Mouse (Mus musculus) limb, embryonic 13.5 days (tissue): ENCODE results near the gene Gpr137b. TPM values are rescaled to one million over a fixed set of nuclear protein-coding genes. Genes with fewer than 3 reads are reported as not detected.
"Not testable (repeated sequence)": the region's sequence is repeated elsewhere in the genome, so short reads cannot be mapped to it uniquely, and the experiment has no call there.

Experiments
- ATAC-seq: fragments of 200-750 bp; cut with Nextera tagmentation; 2 replicates; pipeline ENCODE4 v1.8.0; 2017; ENCODE audit warnings: low read depth, moderate number of reproducible peaks, moderate TSS enrichment; ENCODE audit not compliant: low FRiP score
- H3K27ac ChIP-seq: fragments of 300-500 bp; sonication (generic); 2 replicates; pipeline ENCODE4 v1.5.1; 2015; ENCODE audit warnings: inconsistent platforms, mild to moderate bottlenecking, moderate library complexity
- H3K27me3 ChIP-seq: fragments of 300-500 bp; sonication (generic); 2 replicates; pipeline ENCODE4 v1.6.1; 2015; ENCODE audit warnings: mild to moderate bottlenecking, inconsistent platforms
- H3K36me3 ChIP-seq: fragments of 300-500 bp; sonication (generic); 2 replicates; pipeline ENCODE4 v1.6.1; 2015; ENCODE audit warnings: inconsistent platforms, mild to moderate bottlenecking, moderate library complexity
- H3K4me1 ChIP-seq: fragments of 300-500 bp; sonication (generic); 2 replicates; pipeline ENCODE4 v1.6.1; 2015; ENCODE audit warnings: inconsistent platforms
- H3K4me2 ChIP-seq: fragments of 300-500 bp; sonication (generic); replicated peaks from 2 replicates; pipeline ENCODE4 v1.6.1; 2015; ENCODE audit warnings: inconsistent platforms, mild to moderate bottlenecking, moderate library complexity
- H3K4me3 ChIP-seq: fragments of 300-500 bp; sonication (generic); 2 replicates; pipeline ENCODE4 v1.5.1; 2015; ENCODE audit warnings: moderate library complexity, mild to moderate bottlenecking, inconsistent platforms
- H3K9ac ChIP-seq: fragments of 300-500 bp; sonication (generic); 2 replicates; pipeline ENCODE4 v1.6.1; 2015; ENCODE audit warnings: mild to moderate bottlenecking, inconsistent platforms
- H3K9me3 ChIP-seq: fragments of 300-500 bp; sonication (generic); 2 replicates; pipeline ENCODE4 v1.6.1; 2016; ENCODE audit warnings: inconsistent platforms
- WGBS: fragments of 180-500 bp; shearing (Covaris S2); methylation state at CpG from one replicate; pipeline ENCODE4 v1.1.7; 2015; 5-methylcytosine and 5-hydroxymethylcytosine counted together
- polyA plus RNA-seq: library from polyadenylated mRNA; unstranded; fragments of >200 nt; fragmentation: Nextera tagmentation; extraction: Ambion mirVana; gene quantifications from 2 replicates; pipeline ENCODE4 v1.2.1, GENCODE M21; 2015

Gpr137b gene
- polyA plus RNA-seq, 1 experiment from 2014 or later = 10.6 TPM

DNA sequence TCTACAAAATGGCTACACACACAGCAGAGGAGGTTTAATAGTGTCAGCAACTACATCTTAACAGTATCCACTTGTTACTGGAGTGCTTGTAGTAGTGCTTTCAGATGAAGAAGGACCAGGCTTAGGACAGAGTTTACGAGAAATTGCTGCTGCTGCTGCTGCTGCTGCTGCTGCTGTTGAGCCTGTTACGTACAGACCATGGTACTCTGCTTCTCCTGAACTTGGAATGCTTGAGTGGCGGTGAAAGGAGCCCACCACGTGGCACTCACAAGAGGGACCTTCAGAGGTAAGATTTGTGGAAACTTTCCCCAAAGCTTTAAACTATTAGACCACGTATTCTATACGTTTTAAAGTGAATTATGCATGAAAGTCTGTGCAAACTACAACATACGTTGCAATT, 35.2 kb downstream of the Gpr137b start:
- peak; percentile 68 for ATAC-seq
- not testable (repeated sequence) for H3K27me3 ChIP-seq, H3K27ac ChIP-seq, H3K4me1 ChIP-seq, H3K9me3 ChIP-seq, H3K4me2 ChIP-seq, H3K4me3 ChIP-seq, H3K36me3 ChIP-seq, H3K9ac ChIP-seq
- WGBS = 56% methylated on average over 7 of the region's 7 CpGs

DNA sequence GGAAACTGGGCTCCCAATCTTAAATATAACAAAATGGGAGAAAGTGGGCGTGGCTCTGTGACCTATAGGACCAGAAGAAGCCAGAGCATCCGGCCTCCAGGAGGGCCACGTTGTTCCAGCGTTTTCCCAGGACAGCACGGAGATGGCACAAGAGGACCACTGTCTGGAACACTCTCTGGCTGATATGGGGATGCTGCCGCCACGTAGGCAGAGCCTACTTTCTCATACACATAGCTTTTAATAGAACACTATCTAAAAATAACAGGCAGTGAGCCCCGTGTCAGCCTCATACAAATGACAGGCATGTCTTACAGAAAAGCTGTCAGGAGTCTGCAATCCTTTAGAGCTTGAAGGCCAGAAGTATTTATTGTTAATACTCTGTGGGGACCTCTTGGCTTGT, 35.7 kb downstream of the Gpr137b start:
- H3K27ac ChIP-seq, H3K4me2 ChIP-seq, H3K9me3 ChIP-seq, H3K4me1 ChIP-seq, H3K9ac ChIP-seq, H3K27me3 ChIP-seq, H3K4me3 ChIP-seq, H3K36me3 ChIP-seq: not testable (repeated sequence)
- ATAC-seq = 0 out of 2 replicates have a peak, but pooled peaks have one; percentile 1
- 86% methylated on average over 8 of the region's 8 CpGs for WGBS

DNA sequence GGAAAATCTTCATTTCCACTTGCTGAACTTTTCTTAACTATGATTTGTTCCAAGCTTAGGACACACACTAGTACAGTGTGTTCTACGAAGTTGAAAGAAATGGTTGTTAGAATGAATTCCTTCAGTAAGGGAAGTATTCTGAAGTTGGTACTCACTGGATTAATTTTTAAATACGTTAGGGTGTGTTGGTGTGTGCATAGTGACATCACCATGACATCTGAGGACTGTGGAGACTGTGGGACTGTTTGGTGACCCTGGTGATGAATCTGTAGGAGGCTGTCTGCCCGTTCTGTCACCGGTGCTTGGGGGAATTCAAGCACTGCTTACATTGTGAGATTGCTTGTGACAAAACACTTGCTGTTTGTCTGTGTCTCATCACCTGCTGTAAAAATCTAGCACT, 41.7 kb downstream of the Gpr137b start:
- not testable (repeated sequence) for H3K36me3 ChIP-seq, H3K4me3 ChIP-seq, ATAC-seq, H3K27ac ChIP-seq, H3K27me3 ChIP-seq, H3K4me1 ChIP-seq, H3K9ac ChIP-seq, H3K9me3 ChIP-seq, H3K4me2 ChIP-seq
- WGBS = 80% methylated on average over 4 of the region's 4 CpGs

DNA sequence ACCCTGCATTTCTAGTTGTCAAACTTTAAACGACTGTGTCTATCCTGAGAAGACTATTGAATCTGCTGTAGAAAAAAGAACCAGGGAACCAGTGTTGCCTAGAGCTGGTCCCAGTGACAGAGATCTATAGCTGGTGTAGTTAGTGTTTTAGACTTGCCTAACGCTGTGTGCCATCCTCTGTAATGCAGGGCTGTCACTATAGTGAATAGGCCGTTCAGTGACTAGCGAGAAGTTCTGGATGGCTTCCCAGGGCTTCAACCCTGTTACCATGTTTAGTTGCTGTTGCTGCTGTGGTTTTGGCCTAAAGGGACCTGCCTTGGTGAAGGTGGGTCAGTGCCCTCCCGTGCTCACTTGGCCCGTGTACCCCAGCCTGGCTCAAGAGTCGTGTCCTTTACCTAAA, 43.1 kb downstream of the Gpr137b start:
- 83% methylated on average over 7 of the region's 7 CpGs for WGBS
- H3K9me3 ChIP-seq, H3K27ac ChIP-seq, H3K36me3 ChIP-seq, H3K4me2 ChIP-seq, H3K4me1 ChIP-seq, H3K27me3 ChIP-seq, H3K9ac ChIP-seq, ATAC-seq, H3K4me3 ChIP-seq: not testable (repeated sequence)

DNA sequence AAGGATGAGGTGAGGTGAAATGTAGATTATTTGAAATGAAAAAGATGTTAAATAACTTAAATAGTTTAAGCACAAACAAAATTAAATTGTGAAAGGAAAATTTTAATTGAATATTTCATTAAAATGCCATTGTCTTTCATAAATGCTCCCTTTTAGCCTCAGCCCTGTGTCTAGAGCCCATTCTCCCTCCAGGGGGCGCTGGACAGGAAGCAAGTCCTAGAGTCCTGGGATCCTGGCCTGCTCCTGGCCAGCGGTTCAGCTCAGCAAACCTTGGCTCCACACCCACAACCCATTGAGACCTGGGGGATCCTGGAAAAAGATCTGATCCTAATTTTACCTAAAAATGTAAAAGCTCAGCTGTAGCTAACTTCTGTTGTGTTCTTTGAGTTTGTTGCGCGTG, 44.5 kb downstream of the Gpr137b start:
- Histone ChIP-seq H3K27me3 (no peaks in the 10 kb centered on the region), H3K4me2 (no peak overlapping the region), H3K4me3 (no peak overlapping the region), H3K36me3 (no peaks in the 10 kb centered on the region), H3K27ac (no peak overlapping the region), H3K9me3 (no peaks in the 10 kb centered on the region), H3K4me1 (0 out of 2 replicates have a peak, but pooled peaks cover 5% of the 10 kb centered on the region), H3K9ac (no peak overlapping the region)
- 64% methylated on average over 4 of the region's 4 CpGs for WGBS
- ATAC-seq = no peak

DNA sequence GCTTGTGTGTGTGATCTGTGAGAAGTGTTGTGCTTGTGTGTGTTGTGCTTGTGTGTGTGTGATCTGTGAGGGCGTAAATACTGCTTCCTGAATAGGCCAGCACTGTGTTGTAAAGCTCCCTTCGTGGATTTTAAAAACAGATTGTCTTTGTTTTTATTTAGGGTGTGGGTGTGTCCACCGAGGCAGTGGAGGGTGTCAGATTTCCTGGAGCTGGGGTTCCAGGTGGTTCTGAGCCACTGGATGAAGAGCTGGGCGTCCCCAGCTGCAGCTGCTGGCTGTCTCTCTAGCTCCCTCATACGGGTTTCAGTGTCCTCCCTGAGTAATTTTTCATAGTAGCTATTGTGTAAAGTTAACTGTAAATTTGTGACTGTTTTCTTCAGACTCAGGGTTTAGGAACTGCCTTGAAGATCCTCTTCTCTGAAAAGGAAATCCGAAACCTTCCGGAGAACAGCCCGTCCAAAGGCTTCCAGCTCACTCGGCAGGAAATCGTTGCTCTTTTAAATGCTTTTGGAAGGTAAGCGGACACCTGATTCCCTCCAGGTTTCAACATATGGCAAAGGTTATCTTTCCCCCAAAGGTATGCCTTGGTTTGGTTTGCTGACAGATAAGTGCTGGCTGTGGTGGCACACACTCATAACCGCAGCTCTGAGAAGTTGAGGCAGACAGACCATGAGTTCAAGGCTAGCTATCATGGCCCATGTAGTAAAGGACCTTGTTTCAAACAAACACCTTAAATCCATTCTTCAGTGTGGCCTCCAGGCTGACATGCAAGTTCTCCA, 46.0 kb downstream of the Gpr137b start:
- H3K9me3 ChIP-seq, H3K4me3 ChIP-seq, H3K27me3 ChIP-seq, H3K36me3 ChIP-seq, H3K4me1 ChIP-seq, H3K27ac ChIP-seq, H3K9ac ChIP-seq: not testable (repeated sequence)
- WGBS = 12% methylated on average over 12 of the region's 12 CpGs
- peak; percentile 72; the same call in 1 of the 2 replicates for ATAC-seq
- H3K4me2 ChIP-seq = peak overlapping the region; percentile 32

DNA sequence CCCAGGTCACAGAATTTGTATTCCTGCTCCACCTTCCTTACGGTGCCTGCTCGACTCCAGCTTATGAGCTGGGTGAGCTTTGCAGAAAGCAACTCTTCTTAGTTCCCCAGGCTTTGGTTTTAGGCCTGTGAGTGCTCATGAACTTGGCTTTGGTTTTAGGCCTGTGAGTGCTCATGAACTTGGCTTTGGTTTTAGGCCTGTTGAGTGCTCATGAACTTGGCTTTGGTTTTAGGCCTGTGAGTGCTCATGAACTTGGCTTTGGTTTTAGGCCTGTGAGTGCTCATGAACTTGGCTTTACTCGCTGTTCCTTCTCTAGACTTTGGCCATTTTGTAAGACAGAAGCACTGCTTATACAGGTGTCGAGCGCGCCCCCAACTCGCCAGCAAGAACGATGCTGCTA, 56.5 kb downstream of the Gpr137b start:
- H3K4me3 ChIP-seq, H3K4me2 ChIP-seq, H3K4me1 ChIP-seq, ATAC-seq, H3K9ac ChIP-seq, H3K27me3 ChIP-seq, H3K36me3 ChIP-seq, H3K27ac ChIP-seq, H3K9me3 ChIP-seq: not testable (repeated sequence)
- WGBS = 91% methylated on average over 8 of the region's 8 CpGs

DNA sequence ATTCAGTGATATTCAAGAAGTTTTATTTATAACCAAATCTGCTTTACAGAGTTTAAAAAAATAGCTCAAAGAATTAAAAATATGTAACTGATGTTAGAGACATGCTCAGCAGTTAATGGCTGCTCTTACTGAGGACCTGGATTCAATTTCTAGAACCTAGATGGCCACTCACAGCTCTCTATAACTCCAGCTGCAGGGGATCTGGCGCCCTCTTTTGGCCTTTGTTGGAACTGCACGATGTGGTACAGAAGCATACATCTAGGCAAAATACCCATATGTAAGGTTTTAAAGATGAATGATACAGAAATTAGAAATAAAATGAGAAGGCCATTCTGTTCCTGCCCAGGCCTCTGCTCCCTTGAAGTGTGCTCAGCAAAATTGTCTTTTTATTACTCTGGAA, 64.9 kb downstream of the Gpr137b start:
- Histone ChIP-seq H3K4me3 (no peak overlapping the region), H3K9me3 (no peaks in the 10 kb centered on the region), H3K4me2 (no peak overlapping the region), H3K9ac (no peak overlapping the region), H3K27ac (no peak overlapping the region), H3K4me1 (no peaks in the 10 kb centered on the region), H3K36me3 (no peaks in the 10 kb centered on the region), H3K27me3 (no peaks in the 10 kb centered on the region)
- ATAC-seq = 0 out of 2 replicates have a peak, but pooled peaks have one; percentile 32
- WGBS = 0% methylated on average over 2 of the region's 2 CpGs

Other genes with a start within 250 kb of the Gpr137b start
- not detected in 2 replicates for gene Prl2c5, start 211.3 kb downstream of the Gpr137b start, polyA plus RNA-seq
- gene Nid1, start 43.5 kb upstream of the Gpr137b start, polyA plus RNA-seq = 52.5 and 63.2 TPM in 2 replicates
- 2.8 and 3.0 TPM in 2 replicates for gene Lyst, start 196.4 kb upstream of the Gpr137b start, polyA plus RNA-seq